Mouse (Mus musculus): ENCODE measurements around the gene Prss50. TPM values are rescaled to one million over a fixed set of nuclear protein-coding genes. Genes with fewer than 3 reads are reported as not detected.

The Prss50 gene
- polyA plus RNA-seq, 1 experiment = 0.72 TPM

DNA sequence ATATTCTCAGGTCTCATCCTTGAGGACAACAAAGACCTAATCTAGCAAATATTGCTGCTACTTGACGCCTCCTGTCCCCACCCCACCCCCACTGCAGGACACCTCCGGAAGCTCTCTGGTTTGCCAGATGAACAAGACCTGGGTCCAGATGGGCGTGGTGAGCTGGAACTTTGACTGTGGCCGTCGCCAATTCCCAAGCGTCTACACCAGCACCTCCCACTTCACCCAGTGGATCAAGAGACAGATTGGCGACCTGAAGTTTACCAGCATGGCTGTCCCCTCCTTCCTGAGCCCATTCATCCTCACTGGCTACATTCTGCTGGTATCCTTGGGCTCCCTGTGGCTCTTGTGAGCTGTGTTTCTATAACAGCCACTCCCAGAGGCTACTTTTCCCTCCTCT, 1.9 kb upstream of the Prss50 start:
- Histone ChIP-seq H3K4me3 (replicated peaks; ENCODE audit: insufficient read depth, low read depth, low read length) (no peak overlapping the region), H3K27me3 (ENCODE audit: control insufficient read depth, insufficient read depth, low read length) (peaks cover 2% of the 10 kb centered on the region; the same call in 1 of the 2 replicates), H3K27ac (ENCODE audit: insufficient read depth, low read length) (no peak overlapping the region), H3K4me1 (ENCODE audit: control insufficient read depth, insufficient read depth, low read length) (no peaks in the 10 kb centered on the region)
- TF ChIP-seq CTCF (IDR thresholded peaks at IDR 0.05; ENCODE audit: borderline replicate concordance, insufficient read depth, low read depth, low read length) (no peak), POLR2A (IDR thresholded peaks at IDR 0.05; ENCODE audit: borderline replicate concordance, insufficient read depth, low read length) (no peak)
- 44% methylated on average over 7 of the region's 7 CpGs for WGBS
- DNase-seq = no peak

- TF ChIP-seq POLR2A (IDR thresholded peaks at IDR 0.05; ENCODE audit: borderline replicate concordance, insufficient read depth, low read length) = no peak
- TF ChIP-seq CTCF (IDR thresholded peaks at IDR 0.05; ENCODE audit: borderline replicate concordance, insufficient read depth, low read depth, low read length) = no peak
- DNase-seq = no peak
- Histone ChIP-seq H3K27ac (ENCODE audit: insufficient read depth, low read length) (no peak overlapping the region), H3K27me3 (ENCODE audit: control insufficient read depth, insufficient read depth, low read length) (peaks cover 2% of the 10 kb centered on the region; the same call in 1 of the 2 replicates), H3K4me3 (replicated peaks; ENCODE audit: insufficient read depth, low read depth, low read length) (no peak overlapping the region), H3K4me1 (ENCODE audit: control insufficient read depth, insufficient read depth, low read length) (no peaks in the 10 kb centered on the region)
- 37% methylated on average over 4 of the region's 4 CpGs for WGBS
Observed at GRCm38 (mm10) chr9:110856920-110857319, 847 bp upstream of the Prss50 start.

GRCm38 (mm10) chr9:110858523-110858922, 756 bp downstream of the Prss50 start:
- no peak overlapping the region for H3K27ac ChIP-seq (ENCODE audit: insufficient read depth, low read length)
- no peak overlapping the region for H3K4me3 ChIP-seq (replicated peaks; ENCODE audit: insufficient read depth, low read depth, low read length)
- 58% methylated on average over 5 of the region's 5 CpGs for WGBS
- H3K27me3 ChIP-seq (ENCODE audit: control insufficient read depth, insufficient read depth, low read length) = peaks cover 2% of the 10 kb centered on the region; the same call in 1 of the 2 replicates
- TF ChIP-seq POLR2A (IDR thresholded peaks at IDR 0.05; ENCODE audit: borderline replicate concordance, insufficient read depth, low read length) (no peak), CTCF (IDR thresholded peaks at IDR 0.05; ENCODE audit: borderline replicate concordance, insufficient read depth, low read depth, low read length) (no peak)
- no peaks in the 10 kb centered on the region for H3K4me1 ChIP-seq (ENCODE audit: control insufficient read depth, insufficient read depth, low read length)
- DNase-seq = no peak

GRCm38 (mm10) chr9:110858967-110859596, 1.3 kb downstream of the Prss50 start:
- TF ChIP-seq CTCF (IDR thresholded peaks at IDR 0.05; ENCODE audit: borderline replicate concordance, insufficient read depth, low read depth, low read length) (no peak), POLR2A (IDR thresholded peaks at IDR 0.05; ENCODE audit: borderline replicate concordance, insufficient read depth, low read length) (no peak)
- peaks cover 2% of the 10 kb centered on the region; the same call in 1 of the 2 replicates for H3K27me3 ChIP-seq (ENCODE audit: control insufficient read depth, insufficient read depth, low read length)
- WGBS = 91% methylated on average over 5 of the region's 5 CpGs

DNA sequence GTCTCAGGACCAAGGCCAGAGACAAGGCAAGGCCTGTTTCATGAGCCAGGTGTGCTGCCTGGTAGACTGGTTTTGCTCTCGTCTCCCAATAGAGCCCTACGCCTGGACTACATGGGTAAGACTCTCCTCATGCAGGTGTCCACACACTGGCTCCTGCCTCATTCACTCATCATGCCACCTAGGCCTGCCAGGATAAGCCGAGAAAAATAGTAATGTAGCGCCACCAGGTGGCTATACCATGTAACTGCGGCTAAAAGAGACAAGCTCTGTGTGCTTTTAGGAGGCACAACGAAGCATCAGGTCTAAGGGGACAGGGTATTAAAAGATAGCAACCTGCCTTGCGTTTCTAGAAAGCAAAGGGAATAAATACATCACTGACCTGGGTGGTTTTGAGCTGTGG, 13.3 kb downstream of the Prss50 start:
- Histone ChIP-seq H3K27me3 (ENCODE audit: control insufficient read depth, insufficient read depth, low read length) (no peaks in the 10 kb centered on the region), H3K4me3 (replicated peaks; ENCODE audit: insufficient read depth, low read depth, low read length) (no peak overlapping the region), H3K4me1 (ENCODE audit: control insufficient read depth, insufficient read depth, low read length) (no peaks in the 10 kb centered on the region; the same call in 1 of the 2 replicates), H3K27ac (ENCODE audit: insufficient read depth, low read length) (no peak overlapping the region)
- TF ChIP-seq CTCF (IDR thresholded peaks at IDR 0.05; ENCODE audit: borderline replicate concordance, insufficient read depth, low read depth, low read length) (peak; percentile 72), POLR2A (IDR thresholded peaks at IDR 0.05; ENCODE audit: borderline replicate concordance, insufficient read depth, low read length) (no peak)
- 26% methylated on average over 7 of the region's 7 CpGs for WGBS
- peak; percentile 49 to 56 for DNase-seq

More at GRCm38 (mm10) chr9:110858967-110859596, 1.3 kb downstream of the Prss50 start:
- H3K27ac ChIP-seq (ENCODE audit: insufficient read depth, low read length) = no peak overlapping the region
- DNase-seq = no peak
- no peak overlapping the region for H3K4me3 ChIP-seq (replicated peaks; ENCODE audit: insufficient read depth, low read depth, low read length)
- H3K4me1 ChIP-seq (ENCODE audit: control insufficient read depth, insufficient read depth, low read length) = no peaks in the 10 kb centered on the region

DNA sequence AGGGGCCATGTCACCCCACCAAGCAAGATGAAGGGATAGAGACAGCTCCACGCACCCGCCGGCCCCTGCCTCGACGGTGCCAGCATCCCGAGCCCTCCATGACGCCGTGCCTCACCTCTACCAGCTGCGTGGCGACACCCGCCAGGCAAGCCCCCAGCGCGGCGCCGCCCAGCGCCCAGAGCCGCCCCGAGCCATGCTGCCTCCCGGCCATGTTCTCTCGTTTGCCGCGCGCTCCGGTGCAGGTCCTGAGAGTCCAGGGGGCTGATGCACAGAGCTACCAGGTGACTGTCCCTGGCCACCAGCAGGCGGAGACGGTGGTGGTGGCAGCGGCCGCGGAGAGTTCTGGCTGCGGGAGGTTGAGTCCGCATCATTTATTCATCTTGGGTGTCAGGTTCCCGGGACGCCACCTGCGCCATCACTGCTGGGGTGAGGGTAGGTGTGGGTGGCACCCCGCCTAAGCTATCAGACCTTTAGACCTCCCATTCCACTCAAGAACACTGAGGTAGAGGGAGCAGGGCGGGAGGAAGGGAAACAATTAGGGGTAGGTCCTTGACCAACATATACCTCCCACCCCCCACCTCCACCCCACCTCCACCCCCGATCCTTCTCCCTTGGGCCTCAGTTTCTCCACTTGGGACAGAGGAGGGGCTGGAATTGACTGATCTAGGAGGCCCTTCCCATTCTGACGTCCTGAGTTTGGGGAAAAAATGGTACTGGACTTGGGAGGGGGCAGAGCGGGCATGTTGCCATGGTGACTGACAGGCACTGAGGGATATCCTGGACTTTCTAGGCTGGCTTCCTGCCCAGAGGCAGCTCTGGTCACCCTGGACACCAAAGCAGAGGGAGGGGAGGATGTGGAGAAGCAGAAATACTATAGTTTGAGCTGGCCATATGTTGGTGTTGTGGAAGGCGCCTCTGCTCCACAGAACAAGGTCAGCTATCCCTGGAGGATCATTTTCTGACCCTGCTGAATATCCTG, 16.2 kb downstream of the Prss50 start:
- WGBS = 9% methylated on average over 40 of the region's 40 CpGs
- H3K27me3 ChIP-seq (ENCODE audit: control insufficient read depth, insufficient read depth, low read length) = no peaks in the 10 kb centered on the region
- H3K4me1 ChIP-seq (ENCODE audit: control insufficient read depth, insufficient read depth, low read length) = peaks cover 4% of the 10 kb centered on the region
- no peak overlapping the region for H3K4me3 ChIP-seq (replicated peaks; ENCODE audit: insufficient read depth, low read depth, low read length)
- DNase-seq = no peak
- H3K27ac ChIP-seq (ENCODE audit: insufficient read depth, low read length) = no peak overlapping the region
- TF ChIP-seq POLR2A (IDR thresholded peaks at IDR 0.05; ENCODE audit: borderline replicate concordance, insufficient read depth, low read length) = no peak
- TF ChIP-seq CTCF (IDR thresholded peaks at IDR 0.05; ENCODE audit: borderline replicate concordance, insufficient read depth, low read depth, low read length) = no peak

GRCm38 (mm10) chr9:110874660-110875191, 17.0 kb downstream of the Prss50 start:
- Histone ChIP-seq H3K4me3 (replicated peaks; ENCODE audit: insufficient read depth, low read depth, low read length) (no peak overlapping the region), H3K27ac (ENCODE audit: insufficient read depth, low read length) (no peak overlapping the region), H3K4me1 (ENCODE audit: control insufficient read depth, insufficient read depth, low read length) (peaks cover 4% of the 10 kb centered on the region), H3K27me3 (ENCODE audit: control insufficient read depth, insufficient read depth, low read length) (no peaks in the 10 kb centered on the region)
- no peak for DNase-seq
- TF ChIP-seq POLR2A (IDR thresholded peaks at IDR 0.05; ENCODE audit: borderline replicate concordance, insufficient read depth, low read length) (no peak), CTCF (IDR thresholded peaks at IDR 0.05; ENCODE audit: borderline replicate concordance, insufficient read depth, low read depth, low read length) (no peak)
- WGBS = 28% methylated on average over 3 of the region's 3 CpGs

All from cerebellum, adult 2 months (tissue).